Mouse (Mus musculus) gastrocnemius, postnatal 4 days (tissue): Measurements from ENCODE around the gene Ptger4. TPM values are rescaled to one million over a fixed set of nuclear protein-coding genes. Genes with fewer than 3 reads are reported as not detected.
"Not testable (repeated sequence)": the region's sequence is repeated elsewhere in the genome, so short reads cannot be mapped to it uniquely, and the experiment has no call there.

Experiments
- DNase-seq, 2 experiments: peaks; one replicate each; pipeline ENCODE4 v3.0.0; 2021 to 2022; ENCODE audit warnings: low spot score in 2 of 2, mixed read lengths in 2 of 2
- total RNA-seq, 2 experiments: library from RNA; stranded (reverse); gene quantifications; 2 replicates each; pipeline ENCODE4 v1.2.3; 2021

Gene Ptger4
- total RNA-seq, 2 experiments from 2014 or later = 1.5 to 1.9 TPM

- DNase-seq = no peak
These were observed 5.4 kb downstream of the Ptger4 start for GRCm38 (mm10) chr15:5238553-5238952.

- DNase-seq = no peak
These were observed 5.9 kb downstream of the Ptger4 start for GRCm38 (mm10) chr15:5238073-5238472.

GRCm38 (mm10) chr15:5237012-5237660 lies 6.9 kb downstream of the Ptger4 start:
- no peak for DNase-seq

- peak; percentile 43 to 73 for DNase-seq
These were observed 7.4 kb downstream of the Ptger4 start for GRCm38 (mm10) chr15:5236538-5236937.

GRCm38 (mm10) chr15:5235527-5235926 lies 8.5 kb downstream of the Ptger4 start:
- peak in 1 of 2 experiments; percentile 22 for DNase-seq

- no peak for DNase-seq
These were observed 9.3 kb downstream of the Ptger4 start for GRCm38 (mm10) chr15:5234659-5235058.

GRCm38 (mm10) chr15:5230746-5231145 lies 13.2 kb downstream of the Ptger4 start:
- DNase-seq = not testable (repeated sequence)

GRCm38 (mm10) chr15:5220491-5220890 lies 23.5 kb downstream of the Ptger4 start:
- no peak for DNase-seq

GRCm38 (mm10) chr15:5209116-5209515 lies 34.9 kb downstream of the Ptger4 start:
- DNase-seq = no peak

GRCm38 (mm10) chr15:5205222-5205621 lies 38.8 kb downstream of the Ptger4 start:
- DNase-seq = no peak

GRCm38 (mm10) chr15:5196691-5197090 lies 47.3 kb downstream of the Ptger4 start:
- no peak for DNase-seq

GRCm38 (mm10) chr15:5195987-5196514 lies 47.9 kb downstream of the Ptger4 start:
- no peak for DNase-seq

- DNase-seq = no peak
These were observed 49.1 kb downstream of the Ptger4 start for GRCm38 (mm10) chr15:5194931-5195330.

- no peak for DNase-seq
These were observed 49.5 kb downstream of the Ptger4 start for GRCm38 (mm10) chr15:5194446-5194845.

- no peak for DNase-seq
These were observed 50.2 kb downstream of the Ptger4 start for GRCm38 (mm10) chr15:5193833-5194232.

- no peak for DNase-seq
These were observed 54.4 kb downstream of the Ptger4 start for GRCm38 (mm10) chr15:5189504-5190093.

GRCm38 (mm10) chr15:5188029-5188428 lies 56.0 kb downstream of the Ptger4 start:
- no peak for DNase-seq

GRCm38 (mm10) chr15:5187116-5187515 lies 56.9 kb downstream of the Ptger4 start:
- no peak for DNase-seq

- no peak for DNase-seq
These were observed 57.7 kb downstream of the Ptger4 start for GRCm38 (mm10) chr15:5186293-5186675.

GRCm38 (mm10) chr15:5185366-5186292 lies 58.4 kb downstream of the Ptger4 start, which contains the start of gene Ttc33:
Ttc33 (plus strand) TSS chr15:5185525.
- peak; percentile 52 to 78 for DNase-seq

- no peak for DNase-seq
These were observed 59.2 kb downstream of the Ptger4 start for GRCm38 (mm10) chr15:5184668-5185330.
